Comparison of ENCODE assay signal across 21 mouse cellular contexts in the genomic region with DNA sequence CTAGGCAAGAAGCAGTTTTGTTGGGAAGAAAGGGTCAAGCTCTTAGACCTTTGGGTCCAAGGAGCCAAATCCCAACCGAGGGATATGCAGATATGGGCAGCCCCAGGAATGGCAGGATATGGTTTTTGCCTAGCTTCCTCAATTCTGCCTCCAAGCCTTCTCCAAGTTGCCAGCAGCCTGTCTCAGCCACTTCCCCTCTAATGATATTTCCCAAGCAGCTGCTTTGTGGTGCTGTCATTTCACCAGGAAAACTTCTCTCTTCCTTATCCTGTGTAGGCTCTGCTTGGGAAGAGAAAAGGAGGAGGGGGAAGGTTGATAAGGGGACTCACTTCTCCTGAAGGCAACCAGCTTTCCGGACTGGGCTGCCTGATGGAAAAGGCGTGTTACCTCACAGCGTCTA. TPM values are rescaled to one million over a fixed set of nuclear protein-coding genes. Genes with fewer than 3 reads are reported as not detected.
DNase-seq lines count a peak whose midpoint lies in the region; ATAC-seq and TF ChIP-seq lines count a peak whose summit lies in the region.
"Had no signal": no experiment of that assay in that cellular context is flagged by ENCODE, and none has a peak within 500 bp of the region (broad histone marks: within the 10 kb centered on the region; RNA-seq: fewer than 3 reads in every experiment).

No protein-coding gene starts in this region.

- no peak overlapping the region for H3K9ac ChIP-seq in heart, adult 2 months (ENCODE audit: low read depth, low read length)
- H3K9ac ChIP-seq in lung, embryonic 15.5 days = no peak overlapping the region
- H3K9ac ChIP-seq: hindbrain, embryonic 12.5 days; liver, embryonic 15.5 days had no signal

- intact Hi-C loops in heart, adult 2 months (cut with DNase I) = no loop called here

- H3K4me1 ChIP-seq in heart, adult 2 months (ENCODE audit: control insufficient read depth, insufficient read depth, low read length) = peaks cover 1% of the 10 kb centered on the region
- H3K4me1 ChIP-seq in kidney, adult 2 months (ENCODE audit: control insufficient read depth, insufficient read depth, low read length) = no peaks in the 10 kb centered on the region
- peaks cover 6% of the 10 kb centered on the region; the same call in 1 of the 2 replicates for H3K4me1 ChIP-seq in lung, embryonic 15.5 days
- H3K4me1 ChIP-seq: liver, embryonic 15.5 days had no signal

- WGBS in heart, adult 2 months = 42% methylated on average over 4 of the region's 4 CpGs
- whole genome bisulfite sequencing in kidney, adult 2 months = 65% methylated on average over 4 of the region's 4 CpGs
- 68% methylated on average over 4 of the region's 4 CpGs for whole genome bisulfite sequencing in lung, embryonic 15.5 days

- no peak overlapping the region for H3K27ac ChIP-seq in heart, adult 2 months
- H3K27ac ChIP-seq in kidney, adult 2 months (ENCODE audit: insufficient read depth, low read depth, low read length) = no peak overlapping the region
- peak overlapping the region; percentile 33; the same call in 1 of the 2 replicates for H3K27ac ChIP-seq in lung, embryonic 15.5 days
- H3K27ac ChIP-seq: hindbrain, embryonic 12.5 days; liver, embryonic 15.5 days; stomach, postnatal 0 days had no signal

- no peaks in the 10 kb centered on the region for H3K79me2 ChIP-seq in heart, adult 2 months (replicated peaks; ENCODE audit: control insufficient read depth, insufficient read depth, low read length)

- no peak for TF ChIP-seq EP300 in heart, adult 2 months (IDR thresholded peaks at IDR 0.05; ENCODE audit: insufficient read depth, low read depth, low read length)

- no peak overlapping the region for H3K4me3 ChIP-seq in heart, adult 2 months
- H3K4me3 ChIP-seq in kidney, adult 2 months (ENCODE audit: insufficient read depth, low read depth, low read length) = no peak overlapping the region
- H3K4me3 ChIP-seq in lung, embryonic 15.5 days = no peak overlapping the region
- H3K4me3 ChIP-seq: forebrain, embryonic 10.5 days; hindbrain, embryonic 12.5 days; liver, embryonic 15.5 days had no signal

- no peaks in the 10 kb centered on the region for H3K27me3 ChIP-seq in heart, adult 2 months (ENCODE audit: control insufficient read depth, insufficient read depth, low read length)
- no peaks in the 10 kb centered on the region for H3K27me3 ChIP-seq in kidney, adult 2 months (replicated peaks; ENCODE audit: control insufficient read depth, insufficient read depth, low read length)
- no peaks in the 10 kb centered on the region for H3K27me3 ChIP-seq in lung, embryonic 15.5 days
- H3K27me3 ChIP-seq: hindbrain, embryonic 12.5 days; liver, embryonic 15.5 days had no signal

- H3K36me3 ChIP-seq in heart, adult 2 months (ENCODE audit: control insufficient read depth, insufficient read depth, low read length) = no peaks in the 10 kb centered on the region
- no peaks in the 10 kb centered on the region for H3K36me3 ChIP-seq in kidney, adult 2 months (ENCODE audit: control insufficient read depth, insufficient read depth, low read length)
- peaks cover 34% of the 10 kb centered on the region for H3K36me3 ChIP-seq in lung, embryonic 15.5 days

- no peak overlapping the region for H3K4me2 ChIP-seq in lung, embryonic 15.5 days
- H3K4me2 ChIP-seq: hindbrain, embryonic 12.5 days; liver, embryonic 15.5 days; midbrain, embryonic 11.5 days had no signal

- peak; percentile 27 for DNase-seq in heart, adult 8-10 months (ENCODE audit: low spot score)
- no peak for DNase-seq in heart, adult 2 months
- DNase-seq in kidney, adult 2 months = peak; percentile 48
- no peak for DNase-seq in kidney, postnatal 4 days
- no peak for DNase-seq in lung, postnatal 14 days
- no peak for DNase-seq in urinary bladder, postnatal 4 days (ENCODE audit: low spot score in 2 of 2)
- DNase-seq: adrenal gland, postnatal 10 days; cerebellum, adult 11 months; cerebellum, postnatal 36 days; lung, postnatal 4 days; right cerebral cortex, postnatal 4 days had no signal

- H3K9me3 ChIP-seq in lung, embryonic 15.5 days = no peaks in the 10 kb centered on the region
- H3K9me3 ChIP-seq: forebrain, embryonic 10.5 days; G1E; hindbrain, embryonic 12.5 days; liver, embryonic 15.5 days had no signal

- ATAC-seq in lung, embryonic 15.5 days (ENCODE audit: borderline replicate concordance, extremely low read depth, low FRiP score, low TSS enrichment) = no peak
- ATAC-seq in megakaryocyte progenitor cell, adult 5-6 weeks (replicated peaks; ENCODE audit: poor library complexity) = peak; percentile 50; the same call in 1 of the 2 replicates
- ATAC-seq: activated CD4-positive, CD25-positive, alpha-beta regulatory T cell, adult 4 months had no signal

- TF ChIP-seq CTCF in heart, adult 2 months (IDR thresholded peaks at IDR 0.05) = no peak
- no peak for TF ChIP-seq CTCF in kidney, adult 2 months (conservative IDR thresholded peaks at IDR 0.05; ENCODE audit: insufficient read depth, insufficient read length, low read depth, low read length)

- TF ChIP-seq POLR2A in heart, adult 2 months (IDR thresholded peaks at IDR 0.05; ENCODE audit: insufficient read depth, low read depth, low read length) = no peak
- no peak for TF ChIP-seq POLR2A in kidney, adult 2 months (IDR thresholded peaks at IDR 0.05; ENCODE audit: low read depth, low read length)

RNA-seq across cellular contexts. Expression of a gene that starts 49.4 kb away (rescaled TPM):
- total RNA-seq in heart, adult 8-10 months (2022) = under 1 TPM; 0.62 to 0.98 (median 0.76) TPM
- total RNA-seq in heart, adult 2 months (2021) = under 1 TPM; 0.43 to 0.47 TPM
- polyA plus RNA-seq in heart, adult 2 months (2012; rRNA removed) = 0.67 and 0.68 TPM in 2 replicates
- polyA plus RNA-seq in kidney, adult 2 months (2012; rRNA removed) = 0.54 and 0.56 TPM in 2 replicates
- polyA plus RNA-seq in lung, embryonic 15.5 days (2015; fragmentation: Nextera tagmentation; extraction: Ambion mirVana) = 0.34 and 0.44 TPM in 2 replicates
- total RNA-seq in megakaryocyte progenitor cell, adult 5-6 weeks (2015) = not detected in 2 replicates
- 0.61 TPM in 1 of 2 replicates, not detected in the other for total RNA-seq in megakaryocyte progenitor cell, adult 5-6 weeks (2017)
- total RNA-seq: monocyte, adult 5-6 weeks had no signal
- polyA plus RNA-seq: G1E had no signal

Comparison
In these comparisons a context has a peak if more than half of its experiments do, and no peak if none do; other contexts are left out.
1. DNase-seq: peak in heart, adult 8-10 months (single experiment) and kidney, adult 2 months (single experiment); none in heart, adult 2 months (0 of 2), kidney, postnatal 4 days (0 of 2), lung, postnatal 14 days (single experiment) and urinary bladder, postnatal 4 days (0 of 2).